Mouse (Mus musculus): ENCODE data around the gene Shld1.

The Shld1 gene

DNA sequence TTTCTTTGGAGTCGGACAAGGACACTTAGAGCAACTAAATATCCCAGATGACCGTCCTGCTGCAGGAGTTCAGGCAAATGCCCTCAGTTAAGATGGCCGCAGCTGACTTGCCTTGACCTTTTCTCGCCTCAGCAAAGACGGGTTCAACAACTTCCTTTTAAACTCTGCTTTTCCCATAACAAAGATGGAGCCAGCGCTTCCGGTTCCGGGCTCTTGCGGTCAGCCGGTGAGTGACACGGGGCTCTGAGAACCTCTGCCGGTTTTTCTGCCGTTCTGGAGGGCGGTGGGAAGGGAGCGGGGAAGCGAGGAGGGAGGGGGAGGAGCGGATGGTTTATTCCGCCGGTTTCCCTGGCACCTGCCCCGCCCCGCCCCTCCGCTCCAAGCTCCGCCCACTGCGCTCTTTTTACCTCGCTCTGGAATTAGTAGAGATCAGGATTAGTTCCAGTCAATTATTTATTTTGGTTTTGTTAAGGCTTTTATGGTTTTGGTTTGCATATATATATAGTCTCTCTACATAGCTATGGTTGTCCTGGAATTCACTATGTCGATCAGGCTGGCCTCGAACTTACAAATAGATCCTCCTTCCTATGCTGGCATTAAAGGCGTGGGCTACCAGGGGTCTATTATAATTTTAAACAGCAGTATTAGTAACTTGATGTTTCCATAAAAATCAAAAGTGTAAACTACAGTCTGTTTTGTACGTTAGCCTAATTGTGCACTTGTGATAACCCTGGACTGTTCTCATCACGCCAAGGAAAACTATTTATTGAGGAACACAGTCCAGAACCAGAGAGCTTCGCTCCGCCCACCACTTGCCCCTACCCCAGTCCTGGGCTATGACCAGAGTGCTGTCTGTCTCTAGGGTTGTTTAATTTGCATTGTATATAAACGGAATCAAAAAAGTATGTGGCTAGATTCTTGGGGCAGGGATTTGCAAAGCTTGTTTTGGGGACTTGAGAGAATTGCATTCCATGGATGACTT, at the start of gene Shld1:
Gene Shld1 (plus strand): TSS at position 176 of the 982 bp plus-strand sequence.
- DNase-seq (ENCODE audit: low read depth, low spot score), result peak; percentile 94

DNA sequence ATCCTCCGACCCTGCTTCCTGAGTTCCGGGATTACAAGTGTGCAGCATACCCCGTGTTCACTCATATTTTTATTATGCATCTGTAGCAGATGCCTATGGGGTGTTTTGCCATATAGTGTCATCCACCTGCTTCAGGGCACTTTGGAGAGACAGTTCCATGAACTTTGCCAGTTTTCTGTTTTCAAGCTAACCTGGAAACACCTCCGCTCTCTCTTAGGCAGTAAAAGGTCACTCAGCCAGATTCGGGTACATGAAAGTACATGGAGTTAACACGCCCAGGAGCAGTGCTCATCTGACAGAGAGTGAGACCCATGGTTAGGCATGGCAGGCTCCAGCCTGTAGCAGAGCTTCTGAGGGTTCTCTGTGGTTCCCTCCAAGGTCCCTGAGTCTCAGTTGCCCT, 48.4 kb upstream of the Shld1 start:
- no peak for DNase-seq (ENCODE audit: low read depth, low spot score)

DNA sequence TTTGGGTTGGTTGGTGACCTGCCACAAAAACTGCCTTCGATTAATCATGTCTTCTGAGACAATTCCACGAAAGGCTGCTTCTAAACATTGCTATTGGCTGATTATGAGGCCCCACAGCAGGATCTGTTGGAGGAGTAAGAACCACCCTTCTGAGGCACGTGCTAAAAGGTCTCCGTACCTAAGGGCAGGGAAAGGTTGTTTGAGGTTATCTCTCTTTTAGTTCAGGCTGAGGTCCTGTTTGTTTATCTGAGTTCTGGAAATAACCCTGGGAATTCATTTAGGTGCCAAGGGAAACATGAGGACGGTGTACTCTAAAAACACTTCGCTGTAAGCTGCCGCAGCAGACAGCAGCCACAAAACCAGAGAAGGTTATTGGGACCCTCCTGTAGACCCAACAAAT, 47.4 kb upstream of the Shld1 start:
- DNase-seq (ENCODE audit: low read depth, low spot score), result no peak

GRCm38 (mm10) chr2:132641196-132641595, 45.5 kb upstream of the Shld1 start:
- DNase-seq (ENCODE audit: low read depth, low spot score), result no peak

DNA sequence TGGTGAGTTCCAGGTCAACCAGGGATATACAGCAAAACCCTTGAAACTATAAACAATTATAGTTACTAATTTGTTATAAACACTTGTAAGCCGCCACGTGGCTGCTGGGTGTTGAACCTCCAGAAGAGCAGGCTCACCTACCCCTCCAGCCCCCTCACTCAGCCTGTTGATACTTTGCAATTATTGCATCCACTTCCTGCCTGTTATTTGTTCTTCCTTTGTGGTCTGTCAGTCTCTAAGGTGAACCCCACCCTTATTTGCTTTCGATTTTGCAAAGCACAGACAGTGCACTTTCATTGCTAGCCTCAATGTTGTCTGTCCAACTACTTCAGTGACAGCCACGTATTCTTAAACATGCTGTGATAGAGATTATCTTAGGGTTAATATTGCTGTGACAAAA, 43.6 kb upstream of the Shld1 start:
- no peak for DNase-seq (ENCODE audit: low read depth, low spot score)

- DNase-seq (ENCODE audit: low read depth, low spot score), result no peak
These were observed 39.6 kb upstream of the Shld1 start for GRCm38 (mm10) chr2:132646856-132647745.

GRCm38 (mm10) chr2:132649352-132649870, 37.3 kb upstream of the Shld1 start:
- no peak for DNase-seq (ENCODE audit: low read depth, low spot score)

GRCm38 (mm10) chr2:132650546-132650945, 36.2 kb upstream of the Shld1 start:
- DNase-seq (ENCODE audit: low read depth, low spot score), result no peak

- DNase-seq (ENCODE audit: low read depth, low spot score), result no peak
These were observed 34.3 kb upstream of the Shld1 start for GRCm38 (mm10) chr2:132652476-132652875.

DNA sequence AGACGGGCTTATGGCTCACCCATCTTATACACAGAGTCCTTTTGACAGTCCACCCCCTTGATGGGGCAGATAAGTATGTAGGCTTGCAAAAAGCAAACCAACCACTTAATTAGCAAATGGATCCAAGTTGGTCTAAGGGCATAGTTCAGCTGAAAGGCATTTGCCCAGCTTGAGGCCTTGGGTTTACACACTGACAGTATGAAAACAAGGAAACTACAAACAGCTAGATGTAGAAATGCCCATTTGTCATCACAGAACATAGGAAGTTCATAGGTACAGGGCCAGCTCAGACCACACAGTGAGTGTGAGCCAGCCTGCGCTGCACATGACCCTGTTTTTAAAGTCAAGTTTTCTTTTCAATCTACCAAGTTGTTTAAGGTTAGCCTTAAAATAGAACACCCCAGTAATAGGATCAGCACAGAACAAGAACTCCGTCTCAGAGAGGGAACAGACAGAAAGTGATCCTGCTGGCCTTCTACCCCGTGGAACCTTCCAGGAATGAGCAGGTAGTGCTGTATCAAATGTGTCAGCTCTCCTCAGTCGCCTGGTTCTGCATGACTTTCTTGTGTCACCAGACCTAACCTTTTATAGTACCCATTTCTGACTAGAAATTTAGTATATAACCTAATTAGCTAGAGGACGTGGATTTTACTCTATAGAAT, 31.8 kb upstream of the Shld1 start:
- no peak for DNase-seq (ENCODE audit: low read depth, low spot score)

- DNase-seq (ENCODE audit: low read depth, low spot score), result no peak
These were observed 29.5 kb upstream of the Shld1 start for GRCm38 (mm10) chr2:132657186-132657585.

DNA sequence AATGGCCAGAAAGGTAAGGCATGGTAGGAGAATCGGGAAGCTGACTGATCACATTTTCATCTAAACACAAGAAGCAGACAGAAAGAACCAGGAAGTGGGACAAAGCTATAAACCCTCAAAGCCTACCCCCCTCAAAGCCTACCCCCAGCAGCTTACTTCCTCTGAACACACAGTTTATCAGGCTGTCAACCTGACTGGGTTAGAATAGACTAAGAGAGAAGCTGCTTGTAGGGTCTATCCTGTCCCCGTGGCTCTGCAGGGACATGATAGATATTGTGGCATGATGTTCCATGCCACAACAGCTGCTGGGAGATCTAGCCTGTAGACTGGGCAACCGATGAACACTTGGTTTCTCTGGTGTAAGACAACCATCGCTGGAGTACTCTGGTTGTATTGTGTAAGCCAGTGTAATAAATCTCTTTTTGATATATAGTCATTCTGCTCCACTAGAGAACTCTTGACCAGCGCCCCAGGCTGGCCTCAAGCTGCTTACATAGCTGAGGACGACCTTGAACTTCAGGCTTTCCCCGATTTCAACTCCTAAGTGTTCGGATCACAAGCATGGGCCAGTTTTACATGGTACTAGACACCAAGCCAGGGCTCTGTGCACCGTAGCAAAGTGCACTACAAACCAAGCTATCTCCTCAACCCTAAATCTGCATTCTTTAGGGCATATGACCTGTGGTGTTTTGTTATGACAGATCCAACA, 28.2 kb upstream of the Shld1 start:
- no peak for DNase-seq (ENCODE audit: low read depth, low spot score)

GRCm38 (mm10) chr2:132669091-132669490, 17.6 kb upstream of the Shld1 start:
- DNase-seq (ENCODE audit: low read depth, low spot score), result no peak

- DNase-seq (ENCODE audit: low read depth, low spot score), result no peak
These were observed 16.4 kb upstream of the Shld1 start for GRCm38 (mm10) chr2:132670290-132670689.

DNA sequence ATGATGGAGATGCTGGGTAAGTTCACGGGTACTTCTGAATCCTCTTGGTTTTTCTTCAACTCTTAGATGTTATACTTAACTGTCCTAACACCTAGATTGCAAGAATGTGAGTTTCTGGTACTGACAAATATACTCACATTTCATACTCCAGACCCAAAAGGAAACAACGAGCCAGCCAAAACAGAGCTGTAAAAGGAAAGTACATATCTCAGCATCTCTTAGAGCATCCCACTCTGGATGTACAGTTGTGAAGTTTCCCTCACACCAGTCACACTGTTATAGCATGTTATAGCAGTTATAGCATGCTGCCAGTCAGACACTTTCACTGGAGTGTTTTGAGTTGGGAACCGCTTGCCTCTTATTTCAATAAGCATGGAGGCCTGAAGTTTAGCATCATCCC, 14.6 kb upstream of the Shld1 start:
- DNase-seq (ENCODE audit: low read depth, low spot score), result no peak

- no peak for DNase-seq (ENCODE audit: low read depth, low spot score)
These were observed 10.6 kb upstream of the Shld1 start for GRCm38 (mm10) chr2:132676111-132676510.

GRCm38 (mm10) chr2:132685001-132685400, 1.7 kb upstream of the Shld1 start:
- DNase-seq (ENCODE audit: low read depth, low spot score), result no peak

- DNase-seq (ENCODE audit: low read depth, low spot score), result no peak
These were observed 1.9 kb downstream of the Shld1 start for GRCm38 (mm10) chr2:132688611-132689021.

- DNase-seq (ENCODE audit: low read depth, low spot score), result no peak
These were observed 2.4 kb downstream of the Shld1 start for GRCm38 (mm10) chr2:132689188-132689568.

GRCm38 (mm10) chr2:132689569-132690231, 3.0 kb downstream of the Shld1 start:
- no peak for DNase-seq (ENCODE audit: low read depth, low spot score)

Data from retina, adult 2 months (tissue).